Comparison of ENCODE assay signal across 11 mouse cellular contexts in genomic region chr5:129287481-129287880, GRCm38 (mm10).
A peak's percentile ranks its signal among the peaks of the same experiment; 100 is the strongest.
DNase-seq lines count a peak whose midpoint lies in the region; ATAC-seq and TF ChIP-seq lines count a peak whose summit lies in the region.
"Had no signal": no experiment of that assay in that cellular context is flagged by ENCODE, and none has a peak within 500 bp of the region (broad histone marks: within the 10 kb centered on the region; RNA-seq: fewer than 3 reads in every experiment).

No protein-coding gene starts in this region.

- peak; percentile 50 for DNase-seq in adrenal gland, postnatal 14 days
- no peak for DNase-seq in adrenal gland, postnatal 4 days (ENCODE audit: low spot score in 2 of 2)
- peak; percentile 88 for DNase-seq in lung, embryonic 14.5 days
- no peak for DNase-seq in lung, postnatal 25 days (ENCODE audit: low spot score)
- DNase-seq in embryo, embryonic 11 days, result peak; percentile 85
- peak; percentile 58 for DNase-seq in retina, postnatal 1 day
- no peak for DNase-seq in urinary bladder, postnatal 14 days (ENCODE audit: low spot score)
- DNase-seq in left cerebral cortex, postnatal 25 days (ENCODE audit: low spot score in 2 of 2), result no peak
- DNase-seq: adrenal gland, adult 2 months; cerebellum, postnatal 36 days; gastrocnemius, adult 2 months had no signal

- no peak overlapping the region for H3K27ac ChIP-seq in lung, embryonic 14.5 days (ENCODE audit: low read depth)
- H3K27ac ChIP-seq: gastrocnemius, adult 2 months had no signal

- H3K4me1 ChIP-seq in lung, embryonic 14.5 days (ENCODE audit: insufficient read depth), result no peaks in the 10 kb centered on the region

- no peak overlapping the region for H3K4me3 ChIP-seq in lung, embryonic 14.5 days (ENCODE audit: low read depth, low read length)
- H3K4me3 ChIP-seq: gastrocnemius, adult 2 months had no signal

- H3K27me3 ChIP-seq in lung, embryonic 14.5 days (ENCODE audit: insufficient read depth, low read length), result no peaks in the 10 kb centered on the region; the same call in 1 of the 2 replicates

- no peak for ATAC-seq in lung, embryonic 14.5 days (ENCODE audit: insufficient read depth)

- no peaks in the 10 kb centered on the region for H3K36me3 ChIP-seq in lung, embryonic 14.5 days (ENCODE audit: insufficient read depth)

- H3K9me3 ChIP-seq in lung, embryonic 14.5 days (ENCODE audit: low read depth, low read length), result no peaks in the 10 kb centered on the region

- H3K9ac ChIP-seq in lung, embryonic 14.5 days, result no peak overlapping the region

- no peak overlapping the region for H3K4me2 ChIP-seq in lung, embryonic 14.5 days

- no peak for TF ChIP-seq CTCF in lung, embryonic 14.5 days (IDR thresholded peaks at IDR 0.05; ENCODE audit: low read depth)

- intact Hi-C loops in left cerebral cortex, postnatal 25 days (cut with DNase I), result no loop called here

- 9% methylated on average over 8 of the region's 8 CpGs for WGBS in lung, embryonic 14.5 days

Comparison
In these comparisons a context has a peak if more than half of its experiments do, and no peak if none do; other contexts are left out.
1. DNase-seq: peak in adrenal gland, postnatal 14 days (single experiment), lung, embryonic 14.5 days (single experiment), embryo, embryonic 11 days (single experiment) and retina, postnatal 1 day (single experiment); none in adrenal gland, postnatal 4 days (0 of 2), lung, postnatal 25 days (single experiment), urinary bladder, postnatal 14 days (single experiment) and left cerebral cortex, postnatal 25 days (0 of 2).